Mouse (Mus musculus) gonadal fat pad, adult 2 months (tissue): Measurements from ENCODE around the gene Tssk1. TPM values are rescaled to one million over a fixed set of nuclear protein-coding genes. Genes with fewer than 3 reads are reported as not detected.

ENCODE experiments used
- DNase-seq: peaks from one replicate; pipeline ENCODE4 v3.0.0-alpha.2; 2012; ENCODE audit warnings: low read depth
- polyA plus RNA-seq: library from polyadenylated mRNA; depleted of rRNA; stranded (reverse); fragments of >200 nt; gene quantifications from 2 replicates; pipeline ENCODE4 v1.2.3, GENCODE M21; 2012

Gene Tssk1
- polyA plus RNA-seq, 1 experiment = 0.31 TPM

DNA sequence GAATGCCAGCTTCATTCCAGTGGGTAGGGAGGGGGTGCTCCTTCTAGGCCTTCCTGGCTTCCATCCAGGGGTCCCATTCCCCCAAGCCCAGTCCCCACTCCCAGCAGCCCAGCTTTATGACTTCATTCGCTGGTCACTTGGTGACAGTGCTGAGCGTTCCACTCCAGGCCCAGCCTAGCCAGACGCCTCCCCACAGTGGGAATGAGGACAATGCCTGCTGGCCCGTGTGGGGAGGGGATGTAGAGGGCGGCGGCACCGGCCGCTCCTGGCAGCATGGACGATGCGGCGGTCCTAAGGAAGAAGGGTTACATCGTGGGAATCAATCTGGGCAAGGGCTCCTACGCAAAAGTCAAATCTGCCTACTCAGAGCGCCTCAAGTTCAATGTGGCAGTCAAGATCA is 4.4 kb downstream of the Tssk1 start, which contains the start of the genes Dgcr2 and Tssk2:
TSS of gene Dgcr2 (minus strand) at position 101 of the 400 bp plus-strand sequence.
TSS of gene Tssk2 (plus strand) at position 176 of the 400 bp plus-strand sequence.
- DNase-seq = no peak

DNA sequence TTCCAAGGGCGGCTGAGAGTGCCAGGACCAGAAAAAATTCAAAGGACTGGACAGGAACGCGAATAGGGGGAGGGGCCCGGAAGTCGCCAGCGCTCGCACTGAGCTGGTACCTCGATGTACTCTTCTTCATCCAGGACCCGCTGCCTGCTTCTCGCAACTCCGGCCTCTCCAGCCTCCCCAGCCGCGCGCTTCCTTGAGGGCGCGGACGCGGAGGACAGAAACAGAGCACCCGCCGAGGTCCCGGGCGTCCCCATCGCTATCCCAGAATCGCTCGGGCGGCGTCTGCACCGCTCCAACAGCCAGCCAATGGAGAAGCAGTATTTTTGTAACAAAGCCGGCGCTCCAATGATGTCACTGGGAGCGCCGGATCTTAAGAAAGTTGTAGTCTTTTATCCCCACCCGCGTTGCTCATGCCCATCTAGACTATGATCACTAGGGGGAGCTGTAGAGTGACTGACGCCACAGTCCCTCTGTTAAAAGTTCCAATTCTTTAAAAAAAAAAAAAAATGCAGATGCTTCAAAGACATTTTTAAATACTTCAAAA is 17.1 kb downstream of the Tssk1 start, which contains the start of gene Ess2:
TSS of gene Ess2 (minus strand) at position 297 of the 544 bp plus-strand sequence.
- no peak for DNase-seq

DNA sequence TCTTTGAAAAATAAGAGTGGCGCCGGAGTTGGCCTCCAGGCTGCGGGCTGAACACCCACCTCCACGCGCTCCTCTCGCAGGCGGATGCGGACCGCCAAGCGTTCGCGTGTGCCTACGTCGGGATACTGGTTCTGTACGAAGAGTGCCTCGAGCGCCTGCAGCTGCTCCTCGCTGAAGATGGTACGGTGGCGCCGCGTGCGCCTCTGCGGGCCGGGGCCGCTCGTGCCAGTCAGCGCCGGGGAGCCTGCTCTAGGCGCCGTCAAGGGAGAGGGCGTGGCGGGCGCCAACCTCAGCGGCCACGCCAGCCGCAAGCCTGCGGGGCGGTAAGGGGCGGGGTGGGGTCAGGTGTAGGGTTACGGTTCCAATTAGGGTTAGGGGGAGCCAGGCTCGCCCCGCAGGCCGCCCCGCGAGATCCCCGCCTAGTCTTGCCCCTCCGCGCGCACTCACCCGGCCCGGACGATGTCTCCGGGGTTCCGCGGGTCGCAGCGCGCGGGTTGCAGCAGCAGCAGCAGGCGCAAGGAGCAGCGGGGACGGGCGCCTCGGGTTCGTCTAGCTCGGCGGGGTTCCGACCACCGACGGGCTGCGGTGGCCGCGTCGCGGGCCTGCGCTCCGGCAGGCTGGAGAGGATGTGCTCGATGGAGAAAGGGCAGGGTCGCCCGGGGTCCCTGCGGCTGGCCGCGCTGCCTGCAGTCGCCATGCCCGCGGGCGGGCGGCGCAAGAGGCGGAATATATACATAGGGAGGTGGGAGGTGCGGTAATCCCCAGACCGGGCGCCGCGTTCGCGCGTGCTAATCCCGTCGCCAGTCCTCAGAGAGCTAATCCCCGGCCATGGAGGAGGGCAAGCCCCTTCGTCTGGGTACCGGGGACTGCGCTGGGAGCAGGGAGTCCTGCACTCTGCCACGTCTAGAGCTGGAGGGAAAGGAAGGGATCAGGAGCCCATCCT is 20.6 kb downstream of the Tssk1 start, which contains the start of gene Gsc2:
TSS of gene Gsc2 (minus strand) at position 753 of the 943 bp plus-strand sequence.
- no peak for DNase-seq

DNA sequence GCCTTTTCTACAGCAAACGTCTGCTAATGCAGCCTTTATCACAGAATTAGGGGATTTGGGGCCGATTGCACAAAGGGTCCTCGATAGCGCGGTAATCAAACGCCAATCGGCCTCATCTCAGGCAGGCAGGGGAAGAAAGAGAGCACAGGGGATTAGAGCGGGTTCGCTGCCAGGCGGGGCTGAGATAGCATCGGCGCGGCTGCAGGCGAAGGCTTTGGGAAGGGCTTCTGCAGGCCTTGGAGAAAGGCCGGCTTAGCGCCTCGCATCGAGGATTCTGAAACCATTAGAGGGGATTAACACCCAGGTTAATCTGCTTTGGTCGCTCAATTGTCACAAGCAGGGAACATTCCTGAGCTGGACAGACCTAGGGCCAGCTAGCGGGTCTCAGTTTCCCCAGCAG is 26.6 kb downstream of the Tssk1 start:
- no peak for DNase-seq

DNA sequence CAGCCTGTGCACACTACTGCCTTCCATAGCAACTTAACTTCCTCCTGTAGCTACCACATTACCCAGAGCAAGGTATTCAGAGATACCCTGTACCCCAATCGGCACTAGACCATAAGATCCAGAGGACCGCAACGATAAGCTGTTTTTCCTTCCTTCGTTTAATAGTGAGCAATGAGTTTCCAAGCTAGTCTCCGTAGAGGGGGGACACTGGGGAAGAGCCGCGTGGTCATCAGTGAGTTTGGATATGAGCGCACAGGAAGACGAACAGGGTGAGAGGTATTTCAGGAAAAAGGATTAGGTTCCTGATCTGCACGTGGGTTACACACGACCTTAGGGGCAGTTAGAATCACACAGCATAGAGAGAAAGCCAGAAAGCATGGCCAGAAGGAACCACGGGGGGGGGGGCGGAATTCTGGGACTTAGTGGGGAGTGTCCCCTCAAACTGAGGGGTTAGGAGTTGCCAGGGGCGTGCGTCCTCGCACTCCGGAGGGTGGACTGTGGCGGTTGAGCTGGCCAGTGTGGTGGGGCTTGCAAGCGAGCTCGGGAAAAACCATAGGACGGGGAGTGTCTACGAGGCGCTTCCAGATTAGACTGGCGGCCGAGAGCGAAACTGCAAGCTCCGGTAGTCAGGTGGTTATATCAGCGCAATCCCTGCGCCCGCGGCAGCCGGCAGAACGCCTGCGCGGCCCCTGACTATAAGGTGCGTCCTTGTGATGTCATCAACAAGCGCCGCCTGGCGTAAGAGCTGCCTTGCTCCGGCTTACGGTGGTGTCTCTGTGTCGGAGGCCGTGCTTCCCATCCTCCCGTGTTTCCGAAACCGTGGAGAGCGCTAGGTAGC is 27.5 kb downstream of the Tssk1 start:
- DNase-seq = no peak

DNA sequence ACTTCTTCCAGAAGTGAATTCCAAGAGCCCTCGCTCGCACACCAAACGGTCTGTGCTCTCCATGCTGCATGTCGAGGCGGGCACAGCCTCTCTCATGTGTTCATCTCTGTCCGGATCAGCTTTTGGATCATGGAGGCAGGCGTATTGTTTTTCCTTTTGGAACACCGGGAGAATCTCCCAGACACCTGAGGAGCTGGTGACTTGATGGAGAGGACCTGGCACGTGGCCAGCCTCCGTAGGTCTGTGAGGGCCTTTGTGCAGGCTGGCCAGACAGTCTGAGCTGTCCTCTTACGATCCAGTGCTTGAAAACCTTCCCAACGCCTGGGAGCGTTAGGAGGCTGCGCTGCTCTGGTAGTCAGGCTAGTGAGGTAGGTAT is 28.1 kb downstream of the Tssk1 start:
- DNase-seq = no peak

DNA sequence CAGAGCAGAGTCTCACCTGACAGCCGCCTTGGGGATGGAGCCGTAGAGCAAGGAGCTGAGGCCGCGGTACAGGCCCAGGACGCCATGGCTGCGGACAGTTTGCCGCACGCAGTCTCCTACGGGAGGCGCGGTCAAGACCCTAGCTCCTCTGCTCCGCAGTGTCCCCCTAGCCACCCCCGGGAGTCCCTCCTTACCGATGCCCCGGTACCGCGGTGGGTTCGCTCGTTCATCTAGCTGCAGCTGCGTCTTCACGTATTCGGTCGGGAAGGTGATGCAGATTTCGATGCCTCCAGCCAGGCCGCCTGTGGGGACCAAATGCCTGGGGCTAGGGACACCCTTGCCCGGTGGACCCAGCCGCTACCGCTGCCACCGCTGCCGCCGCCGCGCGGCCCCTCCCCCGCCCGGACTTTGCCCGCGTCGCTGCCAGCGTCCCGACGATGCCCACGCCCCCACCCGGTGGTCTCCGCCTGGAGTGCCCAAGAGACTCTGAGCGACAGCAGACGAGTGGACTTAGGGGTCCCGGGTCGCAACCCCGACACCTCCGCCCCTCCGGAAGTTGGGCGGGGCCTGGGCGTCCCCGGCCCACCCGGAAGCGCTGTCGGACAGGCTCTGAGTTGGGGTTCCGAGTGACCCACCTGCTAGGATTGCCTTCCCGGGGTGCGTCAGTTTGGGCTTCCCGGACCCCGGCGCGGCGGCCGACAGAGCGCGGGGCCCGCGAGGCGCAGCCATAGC is 33.5 kb downstream of the Tssk1 start:
- no peak for DNase-seq

DNA sequence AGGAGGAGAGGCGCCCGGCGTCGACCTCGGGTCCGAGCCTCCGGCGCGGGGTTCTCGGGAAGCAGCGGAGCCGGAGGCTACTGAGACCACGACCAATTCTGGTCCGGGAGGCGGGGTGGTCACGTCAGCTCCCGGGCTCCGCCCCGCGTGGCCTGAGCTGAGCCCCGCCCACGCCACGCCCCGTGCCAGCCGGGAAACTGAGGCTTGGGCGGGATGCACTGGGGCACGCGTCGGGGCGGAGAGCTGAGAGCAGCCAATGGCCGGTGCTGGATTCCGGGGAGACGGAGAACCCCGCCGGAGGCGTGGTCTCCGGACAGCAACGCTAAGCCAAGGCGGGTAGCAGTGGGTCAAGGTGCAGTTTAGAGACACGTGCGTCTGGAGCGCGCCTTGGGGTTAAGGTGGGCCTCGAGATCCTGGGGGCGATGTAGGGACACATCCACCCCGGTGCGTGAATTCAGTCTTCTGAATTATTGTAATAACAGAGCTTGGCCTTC is 34.1 kb downstream of the Tssk1 start, which contains the start of gene Slc25a1:
TSS of gene Slc25a1 (minus strand) at position 133 of the 494 bp plus-strand sequence.
- no peak for DNase-seq

DNA sequence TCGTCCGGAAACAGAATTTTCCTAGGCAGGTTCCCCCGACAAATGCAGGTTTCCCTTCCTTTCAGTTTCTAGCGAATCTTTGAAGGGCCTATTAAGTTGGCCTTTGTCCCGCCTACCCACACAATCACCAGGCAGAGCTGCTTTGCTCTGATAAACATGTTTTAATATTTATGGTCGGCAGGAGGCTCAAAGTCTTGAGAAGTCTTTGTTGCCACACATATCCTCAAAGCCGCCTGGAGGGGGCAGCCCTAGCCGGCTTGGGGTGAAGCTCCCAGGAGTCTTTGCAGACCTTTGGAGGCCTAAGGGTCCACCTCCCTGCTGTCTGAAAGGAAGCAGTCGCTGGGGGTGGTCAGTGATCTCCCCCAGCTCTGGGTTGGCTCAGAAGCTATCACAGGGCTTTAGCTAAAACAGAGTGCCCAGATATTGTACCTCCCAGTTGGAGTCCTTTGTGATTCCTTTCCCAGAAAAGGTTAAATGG is 34.6 kb downstream of the Tssk1 start:
- no peak for DNase-seq

DNA sequence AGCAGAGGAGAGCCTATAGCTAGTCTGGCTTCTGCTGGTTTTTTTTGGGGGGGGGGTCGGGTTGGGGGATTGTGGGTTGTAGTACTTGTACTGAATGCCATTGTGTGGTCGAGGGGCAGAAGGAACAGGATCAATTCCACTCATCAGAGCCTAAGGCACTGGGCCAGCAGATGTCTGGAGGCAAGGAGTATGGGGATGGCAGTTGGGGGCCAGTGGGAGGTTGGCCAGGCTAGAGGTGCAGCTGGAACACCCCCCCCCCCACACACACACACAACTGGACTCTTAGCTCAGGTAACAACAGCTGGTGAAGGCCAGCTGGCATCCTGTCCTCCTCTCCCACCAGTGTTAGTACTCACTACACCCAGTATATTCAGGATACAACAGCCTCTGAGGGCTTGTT is 35.2 kb downstream of the Tssk1 start:
- no peak for DNase-seq

DNA sequence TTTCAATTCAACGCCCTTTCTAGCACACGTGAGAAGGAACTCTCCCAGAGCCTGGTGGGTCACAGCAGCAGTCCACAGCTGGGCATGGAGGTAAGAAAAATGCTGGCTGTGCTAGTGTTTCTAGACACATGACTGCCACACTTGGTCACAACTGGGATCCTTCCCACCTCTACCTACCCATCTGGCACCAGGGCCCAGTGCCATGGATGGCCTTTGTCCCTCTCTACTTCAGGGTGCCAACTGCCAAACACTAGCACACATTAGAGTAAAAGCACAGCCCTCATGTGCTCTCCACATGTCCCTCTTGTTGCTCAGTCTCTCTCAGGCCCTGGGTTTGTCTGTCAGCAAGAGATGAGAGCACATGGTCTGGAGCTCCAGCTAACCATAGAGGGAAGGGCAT is 35.6 kb downstream of the Tssk1 start:
- no peak for DNase-seq

DNA sequence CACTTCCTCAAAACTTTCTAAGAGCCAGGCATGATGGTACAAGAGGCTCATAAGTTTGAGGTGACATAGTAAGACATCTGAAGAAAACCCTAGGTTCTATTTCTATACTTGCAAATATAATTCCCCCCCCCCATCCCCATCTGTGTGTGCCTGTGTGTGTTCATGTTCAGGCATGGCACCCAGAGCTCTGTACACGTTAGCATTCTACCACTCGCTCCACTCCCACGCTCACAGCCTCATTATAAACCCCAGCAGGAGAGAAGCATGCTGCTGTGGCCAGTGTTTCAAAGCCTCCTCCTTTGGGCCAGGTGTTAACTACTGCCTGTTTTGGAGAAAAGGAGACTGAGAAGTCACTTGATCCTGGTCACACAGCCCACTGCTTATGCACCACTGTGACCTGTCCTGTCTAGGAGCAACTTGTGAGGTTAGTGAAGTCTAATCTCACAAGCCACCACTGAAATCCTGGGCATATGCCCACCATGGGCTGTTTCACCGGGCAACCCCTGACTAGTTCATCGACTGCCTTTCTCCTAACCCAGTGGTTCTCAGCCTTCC is 38.0 kb downstream of the Tssk1 start:
- no peak for DNase-seq

DNA sequence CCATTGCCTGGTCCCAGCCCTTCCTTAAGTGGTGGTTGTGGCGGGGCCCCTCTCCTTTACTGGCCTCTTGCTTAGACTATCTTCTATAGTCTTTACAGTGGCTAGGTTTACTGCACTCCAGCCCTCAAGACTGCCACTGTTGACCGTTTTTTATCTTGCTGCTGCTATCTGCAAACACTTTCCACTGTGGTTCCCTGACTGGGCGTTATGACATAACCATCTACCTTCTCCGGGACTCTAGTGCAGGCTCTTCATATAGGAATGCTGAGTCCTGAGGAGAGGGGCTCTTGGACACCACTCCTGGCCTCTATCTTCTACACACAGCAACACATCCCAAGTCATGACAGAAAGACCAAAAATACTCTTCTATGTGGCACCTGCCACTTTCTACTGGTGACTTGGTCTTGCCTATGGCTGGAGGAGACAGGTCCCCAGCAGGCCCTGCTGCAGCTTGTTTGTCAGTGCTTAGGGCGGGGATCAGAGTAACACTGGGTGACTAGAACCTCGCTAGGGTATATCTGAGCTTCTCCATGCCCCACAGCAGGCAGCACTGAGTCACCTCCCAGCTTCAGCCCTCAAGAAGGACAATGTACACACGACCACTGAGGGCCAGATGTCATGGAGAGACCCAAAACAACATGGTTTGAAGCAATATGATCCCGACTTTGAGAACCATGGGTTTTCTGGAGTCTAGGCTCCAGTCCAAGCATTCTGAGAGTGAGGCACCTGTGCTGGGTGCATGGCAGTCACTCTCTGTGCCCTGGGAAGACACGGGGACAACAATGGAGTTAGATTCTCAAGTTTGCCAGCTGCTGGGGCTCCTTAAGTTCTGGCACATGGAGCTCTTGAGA is 39.8 kb downstream of the Tssk1 start:
- DNase-seq = no peak

DNA sequence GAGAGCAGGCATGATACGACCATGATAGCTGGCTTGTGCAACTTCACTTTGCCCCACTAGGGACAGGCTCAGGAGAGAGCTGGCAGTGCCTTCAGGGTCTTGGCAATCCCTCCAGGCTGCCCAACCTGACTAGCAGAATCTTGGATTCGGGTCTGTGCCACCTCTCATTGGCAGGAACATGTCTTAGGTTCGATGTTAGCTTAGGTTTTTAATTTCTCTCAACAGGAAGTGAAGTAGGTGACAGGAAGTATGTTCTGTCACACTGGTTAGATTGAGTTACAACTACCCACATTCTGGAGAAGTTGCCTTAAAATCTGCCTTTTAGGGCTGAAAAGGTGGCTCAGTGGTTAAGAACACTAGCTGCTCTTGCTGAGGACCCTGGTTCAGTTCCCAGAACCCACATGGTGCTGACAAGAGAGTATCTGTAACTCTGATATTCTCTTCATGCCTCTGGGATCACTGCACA is 40.5 kb downstream of the Tssk1 start:
- DNase-seq = no peak

DNA sequence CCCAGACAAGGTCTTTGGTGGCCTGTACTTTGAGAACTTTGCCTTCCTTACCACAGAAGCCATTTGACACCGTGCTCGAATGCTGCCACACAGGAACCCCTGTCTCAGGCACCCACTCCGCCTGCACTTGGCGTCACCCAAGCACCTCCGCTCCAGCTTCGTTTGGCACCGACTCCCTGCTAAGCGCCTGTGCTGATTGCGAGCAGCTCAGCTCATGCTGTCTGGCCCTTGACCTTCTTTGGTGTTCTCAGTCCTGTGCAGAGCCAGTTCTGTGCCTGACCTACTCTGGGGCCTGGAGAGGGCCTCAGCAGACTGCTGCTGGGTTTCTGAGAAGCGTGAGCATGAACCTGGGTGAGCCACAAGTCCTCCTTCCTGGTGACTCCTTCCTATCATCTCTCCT is 42.8 kb downstream of the Tssk1 start:
- DNase-seq = no peak

DNA sequence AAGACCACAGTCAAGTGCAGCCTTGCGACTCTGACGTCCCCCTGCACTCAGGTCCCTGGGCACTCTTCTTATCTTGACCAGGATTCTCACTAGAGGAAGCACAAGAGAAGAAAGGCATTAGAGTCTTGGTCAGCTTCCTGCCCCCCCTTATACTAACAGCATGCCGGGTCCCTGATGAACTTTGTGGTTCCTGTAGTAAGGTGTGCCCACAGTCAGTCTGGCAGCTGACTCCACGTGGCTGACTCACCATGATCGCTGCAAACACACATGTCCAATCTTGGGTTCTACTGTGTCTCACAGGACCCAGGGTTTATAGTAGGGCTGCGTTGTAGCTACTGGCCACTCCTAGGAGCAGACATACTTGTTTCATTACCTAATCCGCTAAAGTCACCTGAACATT is 44.2 kb downstream of the Tssk1 start:
- no peak for DNase-seq

DNA sequence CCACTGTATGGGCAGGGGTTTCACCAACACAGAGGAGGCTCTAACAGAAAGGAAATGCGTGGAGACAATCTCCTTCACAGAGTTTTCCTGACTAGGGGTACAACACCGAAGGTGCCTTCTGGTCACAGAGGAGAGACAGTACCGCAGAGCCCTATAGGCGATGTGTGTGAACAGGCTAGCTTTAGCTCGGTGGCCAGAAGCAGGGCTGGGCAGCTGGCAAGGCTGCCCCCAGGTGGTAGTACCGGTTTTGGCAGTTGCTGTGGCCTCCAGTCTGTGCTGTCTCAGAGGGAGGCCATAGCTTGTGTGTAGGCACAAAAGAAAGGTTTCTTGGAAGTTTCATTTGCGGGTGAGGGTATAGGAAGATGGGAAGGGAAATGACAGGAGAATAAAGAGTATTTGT is 44.8 kb downstream of the Tssk1 start:
- DNase-seq = no peak

DNA sequence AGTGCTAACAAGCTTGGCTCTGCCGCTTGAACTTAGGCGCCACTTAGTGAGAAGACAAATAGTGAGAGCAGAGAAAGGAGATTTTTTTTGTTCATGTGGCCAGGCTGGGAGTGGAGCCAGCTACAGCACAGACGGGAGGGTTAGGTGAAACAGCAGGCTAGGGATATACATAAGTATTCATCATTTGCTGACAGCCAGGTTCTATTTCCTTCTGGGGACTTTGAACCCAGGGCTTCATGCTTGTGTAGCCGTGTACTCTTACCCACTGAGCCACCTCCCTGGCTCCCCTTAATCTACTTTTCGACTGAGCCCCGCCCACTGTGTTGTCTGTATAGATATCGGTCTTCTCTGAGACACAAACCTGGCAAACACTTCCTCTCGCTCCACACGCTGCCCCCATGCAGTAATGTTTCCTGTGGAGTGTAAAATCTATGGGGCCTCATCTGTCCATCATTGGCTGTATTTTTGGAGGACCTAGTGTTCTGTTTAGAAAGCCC is 45.3 kb downstream of the Tssk1 start:
- no peak for DNase-seq

DNA sequence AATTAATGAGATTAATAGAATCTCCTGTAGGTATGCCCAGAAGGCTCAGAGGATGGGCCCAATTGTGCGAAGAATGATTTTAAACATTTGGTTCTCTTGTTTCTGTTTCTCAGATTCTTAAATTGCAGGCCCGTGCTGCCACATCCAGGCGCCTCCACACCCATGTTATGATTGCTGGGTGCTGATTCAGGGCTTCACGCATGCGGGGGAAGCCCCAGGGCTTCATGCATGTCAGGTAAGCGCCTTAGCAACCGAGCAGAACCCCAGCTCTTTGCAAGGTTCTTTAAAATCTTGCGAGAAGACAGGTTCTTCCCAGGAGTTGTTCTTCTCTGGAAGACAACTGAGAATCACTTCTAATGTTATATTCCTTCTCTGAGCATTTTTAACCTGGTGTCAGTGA is 49.4 kb downstream of the Tssk1 start:
- DNase-seq = no peak
